Mouse (Mus musculus): ENCODE data around the gene 1700034J05Rik. TPM values are rescaled to one million over a fixed set of nuclear protein-coding genes. Genes with fewer than 3 reads are reported as not detected.

Gene 1700034J05Rik
- total RNA-seq (2023): not detected

DNA sequence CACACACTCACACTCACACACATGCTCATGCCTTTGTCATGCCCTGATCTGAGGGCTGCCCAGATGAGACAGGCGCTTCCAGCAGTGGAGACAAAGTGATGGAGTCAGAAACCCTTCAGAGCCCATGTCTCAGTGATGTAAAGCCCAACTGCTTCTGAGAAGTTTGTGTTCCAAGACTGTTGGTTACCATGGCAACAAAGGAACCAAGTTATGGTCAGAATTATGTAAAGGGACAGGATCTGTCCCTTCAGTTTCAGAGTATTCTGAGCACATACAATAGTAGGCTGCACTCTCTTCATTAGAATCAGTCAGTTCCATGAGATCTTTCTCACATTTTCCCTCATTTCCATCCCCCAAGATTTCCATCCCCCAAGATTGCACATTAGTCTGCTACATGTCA is at the start of gene 1700034J05Rik:
TSS of gene 1700034J05Rik (minus strand) at position 165 of the 400 bp plus-strand sequence.

Other genes with a start within 250 kb of the 1700034J05Rik start
- 10 to 100 TPM in 1 of 2 experiments, 1 to 10 TPM in 1; 7.3 to 10.5 TPM for gene Stk38l, start 229.4 kb downstream of the 1700034J05Rik start, total RNA-seq (2023)
- gene Arntl2, start 158.4 kb downstream of the 1700034J05Rik start, total RNA-seq (2023): not detected
- not detected for gene Smco2, start 104.3 kb downstream of the 1700034J05Rik start, total RNA-seq (2023)
- 10 to 100 TPM in 1 of 2 experiments, 1 to 10 TPM in 1; 9.4 to 11.0 TPM for gene Ppfibp1, start 65.9 kb downstream of the 1700034J05Rik start, total RNA-seq (2023)
- under 1 TPM in 1 of 2 experiments, not detected in 1; 0.47 TPM for gene Rep15, start 78.2 kb upstream of the 1700034J05Rik start, total RNA-seq (2023)
- gene Mrps35, start 88.3 kb upstream of the 1700034J05Rik start, total RNA-seq (2023): 10 to 100 TPM; 24.5 to 36.7 TPM
- not detected for gene Mansc4, start 132.6 kb upstream of the 1700034J05Rik start, total RNA-seq (2023)
- gene Klhl42, start 137.0 kb upstream of the 1700034J05Rik start, total RNA-seq (2023): 1 to 10 TPM; 3.8 to 4.9 TPM